Mouse (Mus musculus) CH12.LX (cell line): ENCODE measurements around the gene Rab3d.

ENCODE experiments used
- BHLHE40 ChIP-seq: IDR thresholded peaks from 2 replicates; pipeline ENCODE4 v1.6.1; 2011; ENCODE audit warnings: mild to moderate bottlenecking, low read depth, low read length, improper control_type of control experiment
- CTCF ChIP-seq, 2 experiments: IDR thresholded peaks in 1 of 2; conservative IDR thresholded peaks in 1 of 2; 2 replicates each; pipeline ENCODE4 v1.5.1; 2011 to 2012; ENCODE audit warnings: low read depth in 2 of 2, low read length in 2 of 2, improper control_type of control experiment in 1 of 2, inconsistent platforms in 1 of 2, mild to moderate bottlenecking in 1 of 2, moderate library complexity in 1 of 2
- ELF1 ChIP-seq: IDR thresholded peaks from 2 replicates; pipeline ENCODE4 v1.6.1; 2014; ENCODE audit warnings: low read depth, mild to moderate bottlenecking, inconsistent platforms, low read length, improper control_type of control experiment
- ETS1 ChIP-seq: conservative IDR thresholded peaks from 2 replicates; pipeline ENCODE4 v1.6.1; 2012; ENCODE audit warnings: low read depth, mild to moderate bottlenecking, inconsistent platforms, low read length, improper control_type of control experiment, moderate library complexity
- HCFC1 ChIP-seq: IDR thresholded peaks from 2 replicates; pipeline ENCODE4 v1.6.1; 2012; ENCODE audit warnings: low read depth, mild to moderate bottlenecking, inconsistent platforms, low read length, improper control_type of control experiment
- MAX ChIP-seq: IDR thresholded peaks from 2 replicates; pipeline ENCODE4 v1.6.1; 2011; ENCODE audit warnings: low read length, improper control_type of control experiment
- MXI1 ChIP-seq: IDR thresholded peaks from 2 replicates; pipeline ENCODE4 v1.6.1; 2011; ENCODE audit warnings: mild to moderate bottlenecking, low read depth, low read length, improper control_type of control experiment
- PAX5 ChIP-seq: IDR thresholded peaks from 2 replicates; pipeline ENCODE4 v1.6.1; 2012; ENCODE audit warnings: low read length, inconsistent platforms, mixed read lengths
- POLR2A ChIP-seq: IDR thresholded peaks from 2 replicates; pipeline ENCODE4 v1.6.1; 2011; ENCODE audit warnings: low read depth, mild to moderate bottlenecking, improper control_type of control experiment, low read length
- RCOR1 ChIP-seq: conservative IDR thresholded peaks from 2 replicates; pipeline ENCODE4 v1.6.1; 2012; ENCODE audit warnings: low read depth, mild to moderate bottlenecking, inconsistent platforms, low read length, improper control_type of control experiment
- TBP ChIP-seq: conservative IDR thresholded peaks from 2 replicates; pipeline ENCODE4 v1.6.1; 2011; ENCODE audit warnings: low read depth, low read length, improper control_type of control experiment
- ZNF384 ChIP-seq: IDR thresholded peaks from 2 replicates; pipeline ENCODE4 v1.6.1; 2012; ENCODE audit warnings: low read depth, low read length, improper control_type of control experiment, inconsistent platforms

- TF ChIP-seq HCFC1, result no peak
- TF ChIP-seq ZNF384, result no peak
- TF ChIP-seq PAX5, result no peak
- TF ChIP-seq POLR2A, result no peak
- TF ChIP-seq TBP, result no peak
- TF ChIP-seq RCOR1, result no peak
- no peak for TF ChIP-seq CTCF (conservative IDR thresholded peaks at IDR 0.05 in 1 of 2, IDR thresholded peaks at IDR 0.05 in 1 of 2; ENCODE audit: low read depth in 2 of 2, low read length in 2 of 2)
- no peak for TF ChIP-seq ETS1
- no peak for TF ChIP-seq BHLHE40
- TF ChIP-seq ELF1, result no peak
- no peak for TF ChIP-seq MAX
- TF ChIP-seq MXI1, result no peak
Observed at GRCm38 (mm10) chr9:21925506-21925905, 7.5 kb upstream of the Rab3d start.
